Mouse (Mus musculus) ES-E14 (cell line): ENCODE measurements around the gene Prickle1. TPM values are rescaled to one million over a fixed set of nuclear protein-coding genes. Genes with fewer than 3 reads are reported as not detected.
A peak's percentile ranks its signal among the peaks of the same experiment; 100 is the strongest.

Experiments
- DNase-seq: peaks from one replicate; pipeline ENCODE4 v3.0.0-alpha.2; 2013; ENCODE audit warnings: low read depth, low spot score
- H3K27ac ChIP-seq: 2 replicates; pipeline ENCODE4 v1.5.1; 2012; ENCODE audit warnings: low read depth, mild to moderate bottlenecking, low read length, moderate library complexity, mixed read lengths; ENCODE audit not compliant: poor library complexity, insufficient read depth, severe bottlenecking
- H3K36me3 ChIP-seq: 2 replicates; pipeline ENCODE4 v1.6.1; 2012; ENCODE audit warnings: mild to moderate bottlenecking, low read length, moderate library complexity, mixed read lengths; ENCODE audit not compliant: control insufficient read depth, poor library complexity, insufficient read depth, severe bottlenecking
- H3K4me1 ChIP-seq, 2 experiments: fragments of 150-350 bp in 1 of 2; sonication (generic) in 1 of 2; 2 replicates each; pipeline ENCODE4 v1.6.1; 2012; ENCODE audit warnings: low read length in 2 of 2, mild to moderate bottlenecking in 1 of 2, mixed read lengths in 1 of 2; ENCODE audit not compliant: control insufficient read depth in 2 of 2, insufficient read depth in 2 of 2, poor library complexity in 1 of 2
- H3K4me3 ChIP-seq, 2 experiments: fragments of 150-350 bp in 1 of 2; sonication (generic) in 1 of 2; 2 replicates each; pipeline ENCODE4 v1.5.1; 2012; ENCODE audit warnings: low read length in 2 of 2, low read depth in 1 of 2, mild to moderate bottlenecking in 1 of 2, mixed read lengths in 1 of 2; ENCODE audit not compliant: insufficient read depth in 1 of 2, poor library complexity in 1 of 2, severe bottlenecking in 1 of 2
- H3K9ac ChIP-seq: 2 replicates; pipeline ENCODE4 v1.6.1; 2012; ENCODE audit warnings: low read depth, mild to moderate bottlenecking, low read length, mixed read lengths; ENCODE audit not compliant: poor library complexity, insufficient read depth, severe bottlenecking
- H3K9me3 ChIP-seq: fragments of 150-350 bp; sonication (generic); 2 replicates; pipeline ENCODE4 v1.6.1; 2012; ENCODE audit warnings: low read depth, mild to moderate bottlenecking, low read length; ENCODE audit not compliant: control insufficient read depth, insufficient read depth
- CHD2 ChIP-seq: IDR thresholded peaks from 2 replicates; pipeline ENCODE4 v1.6.1; 2014; ENCODE audit warnings: mild to moderate bottlenecking, low read depth, low read length, inconsistent platforms
- HCFC1 ChIP-seq: IDR thresholded peaks from 2 replicates; pipeline ENCODE4 v1.6.1; 2012; ENCODE audit warnings: low read length, inconsistent platforms, borderline replicate concordance; ENCODE audit not compliant: insufficient read depth
- MAFK ChIP-seq: IDR thresholded peaks from 2 replicates; pipeline ENCODE4 v1.6.1; 2014; ENCODE audit warnings: mild to moderate bottlenecking, low read depth, low read length, inconsistent platforms; ENCODE audit not compliant: insufficient read depth
- ZC3H11A ChIP-seq: IDR thresholded peaks from 2 replicates; pipeline ENCODE4 v1.6.1; 2012; ENCODE audit warnings: low read depth, mild to moderate bottlenecking, inconsistent platforms, low read length, borderline replicate concordance
- ZNF384 ChIP-seq: IDR thresholded peaks from 2 replicates; pipeline ENCODE4 v1.6.1; 2012; ENCODE audit warnings: low read depth, low read length, inconsistent platforms
- in situ Hi-C, 2 experiments: fragments of 600-800 bp; cut with MboI; formaldehyde crosslinking; loops; one replicate each; pipeline ENCODE4 v1.15.1; 2025; ENCODE audit warnings: low sequenced_read_pairs in 2 of 2, inconsistent platforms in 1 of 2; ENCODE audit not compliant: unreplicated experiment in 2 of 2
- total RNA-seq: library from RNA; depleted of rRNA; stranded (reverse); fragments of 300-350 nt; gene quantifications from 2 replicates; pipeline ENCODE4 v1.2.3, GENCODE M21; 2012

Prickle1 gene
- total RNA-seq, 1 experiment: 7.7 TPM

DNA sequence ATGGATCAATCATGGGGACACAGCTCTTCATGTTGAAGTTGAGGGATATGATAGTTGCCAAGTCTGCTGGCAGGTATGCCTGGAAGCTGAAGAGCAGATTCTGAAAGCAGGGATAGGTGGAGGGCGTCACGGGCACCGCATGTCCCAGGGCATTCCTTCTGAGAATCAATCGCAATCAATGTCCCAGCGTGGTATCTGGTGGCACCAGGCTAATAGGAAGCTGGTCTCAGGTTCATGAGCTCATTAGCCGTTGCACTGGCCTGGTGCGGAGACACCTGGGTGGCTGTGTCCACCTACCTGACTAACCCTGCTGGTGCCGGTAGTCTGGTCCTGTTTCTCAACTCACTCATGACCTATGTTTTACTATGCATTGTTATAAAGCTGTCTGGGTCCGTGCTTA, 19.3 kb downstream of the Prickle1 start:
- Histone ChIP-seq H3K27ac (no peak overlapping the region), H3K9me3 (no peaks in the 10 kb centered on the region), H3K4me3 (no peak overlapping the region), H3K36me3 (no peaks in the 10 kb centered on the region), H3K4me1 (no peaks in the 10 kb centered on the region), H3K9ac (no peak overlapping the region)
- no peak for DNase-seq
- in situ Hi-C loops: loop anchor here (25.0 kb wide), 1 partner anchor 636 kb away; no protein-coding TSS in a partner anchor
- TF ChIP-seq MAFK: no peak
- TF ChIP-seq CHD2: no peak
- no peak for TF ChIP-seq ZC3H11A
- TF ChIP-seq HCFC1: no peak
- no peak for TF ChIP-seq ZNF384

DNA sequence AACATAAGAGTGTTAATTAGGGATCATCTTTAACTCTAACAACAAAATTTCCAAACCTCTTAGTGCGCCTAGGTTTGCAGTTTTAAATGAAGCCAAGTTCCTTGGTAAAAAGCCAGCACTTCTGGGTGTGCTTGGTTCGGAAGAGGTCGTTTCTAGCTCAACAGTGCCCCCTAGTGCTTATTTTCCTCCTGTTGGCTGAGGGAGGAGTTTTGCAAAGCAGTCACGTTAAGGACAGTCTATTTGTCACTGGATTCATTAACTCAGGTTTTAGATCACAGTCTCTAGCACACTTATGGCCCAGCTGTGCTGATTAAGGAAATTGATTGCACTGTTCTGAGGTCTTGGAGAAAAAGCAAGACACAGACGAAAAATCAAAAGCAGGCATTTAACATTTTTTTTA, 19.8 kb downstream of the Prickle1 start:
- in situ Hi-C loops: loop anchor here (25.0 kb wide), 1 partner anchor 636 kb away; no protein-coding TSS in a partner anchor
- Histone ChIP-seq H3K36me3 (no peaks in the 10 kb centered on the region), H3K4me1 (no peaks in the 10 kb centered on the region), H3K27ac (no peak overlapping the region), H3K4me3 (no peak overlapping the region), H3K9me3 (no peaks in the 10 kb centered on the region), H3K9ac (no peak overlapping the region)
- no peak for TF ChIP-seq ZNF384
- TF ChIP-seq ZC3H11A: peak; percentile 54; the same call in 1 of the 2 replicates
- peak; percentile 80 for DNase-seq

DNA sequence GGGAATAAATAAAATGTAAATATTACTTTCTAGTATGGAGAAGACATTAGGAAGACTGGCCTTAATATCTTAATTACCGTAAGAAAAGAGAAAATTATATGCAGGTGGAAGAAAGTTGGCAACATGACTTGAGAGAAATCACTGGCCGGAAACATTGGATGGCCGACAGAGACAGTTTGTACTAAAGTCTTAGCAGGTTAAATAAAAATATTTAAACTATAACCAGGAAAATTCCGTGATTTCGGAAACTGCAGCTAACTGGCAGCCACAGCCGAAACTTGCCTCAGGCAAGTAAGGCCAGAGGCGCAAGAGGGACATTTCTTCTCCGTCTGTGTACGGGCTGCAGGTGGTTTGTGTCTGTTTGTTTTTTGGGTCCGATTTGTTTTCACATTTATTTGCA, 22.8 kb downstream of the Prickle1 start:
- H3K4me3 ChIP-seq: no peak overlapping the region
- no peaks in the 10 kb centered on the region for H3K9me3 ChIP-seq
- no peak for DNase-seq
- no peak overlapping the region for H3K27ac ChIP-seq
- H3K36me3 ChIP-seq: no peaks in the 10 kb centered on the region
- H3K4me1 ChIP-seq: no peaks in the 10 kb centered on the region
- no peak overlapping the region for H3K9ac ChIP-seq
- no peak for TF ChIP-seq CHD2
- TF ChIP-seq ZNF384: no peak
- TF ChIP-seq HCFC1: no peak
- TF ChIP-seq MAFK: no peak
- no peak for TF ChIP-seq ZC3H11A
- in situ Hi-C loops: no loop called here

DNA sequence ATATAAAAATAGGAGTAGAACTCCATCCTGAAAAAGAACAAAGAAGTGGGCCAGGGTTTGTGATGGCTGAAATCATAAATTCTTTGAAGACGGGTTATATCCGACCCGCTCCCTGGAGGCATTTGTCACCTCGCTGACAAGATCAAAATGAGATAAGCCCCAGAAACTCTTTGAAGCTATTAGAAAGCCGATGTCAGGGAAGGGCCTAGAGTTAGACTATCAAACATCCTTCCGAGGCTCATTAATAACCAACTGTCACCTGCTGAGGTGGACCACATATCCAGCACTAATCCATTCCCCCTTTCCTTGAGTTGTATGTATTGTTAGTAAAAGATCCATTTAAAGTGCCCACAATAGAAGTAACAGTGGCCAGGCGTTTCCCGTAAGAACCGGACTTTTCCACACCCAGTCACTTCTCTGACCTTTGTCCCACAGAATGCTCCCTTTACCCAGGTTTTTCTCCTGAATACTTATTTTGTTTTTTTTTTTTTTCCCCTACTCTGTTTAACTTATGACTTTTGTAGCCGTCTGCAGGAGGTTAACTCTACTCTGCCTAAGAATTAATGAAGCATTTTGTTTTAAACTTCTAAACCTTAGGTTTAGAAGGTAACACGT, 24.7 kb downstream of the Prickle1 start:
- TF ChIP-seq CHD2: no peak
- no peak for TF ChIP-seq ZC3H11A
- TF ChIP-seq HCFC1: no peak
- no peak for TF ChIP-seq MAFK
- TF ChIP-seq ZNF384: no peak
- H3K4me1 ChIP-seq: no peaks in the 10 kb centered on the region
- H3K9ac ChIP-seq: no peak overlapping the region
- H3K27ac ChIP-seq: no peak overlapping the region
- DNase-seq: no peak
- H3K4me3 ChIP-seq: no peak overlapping the region
- H3K9me3 ChIP-seq: no peaks in the 10 kb centered on the region
- no peaks in the 10 kb centered on the region for H3K36me3 ChIP-seq
- in situ Hi-C loops: no loop called here

DNA sequence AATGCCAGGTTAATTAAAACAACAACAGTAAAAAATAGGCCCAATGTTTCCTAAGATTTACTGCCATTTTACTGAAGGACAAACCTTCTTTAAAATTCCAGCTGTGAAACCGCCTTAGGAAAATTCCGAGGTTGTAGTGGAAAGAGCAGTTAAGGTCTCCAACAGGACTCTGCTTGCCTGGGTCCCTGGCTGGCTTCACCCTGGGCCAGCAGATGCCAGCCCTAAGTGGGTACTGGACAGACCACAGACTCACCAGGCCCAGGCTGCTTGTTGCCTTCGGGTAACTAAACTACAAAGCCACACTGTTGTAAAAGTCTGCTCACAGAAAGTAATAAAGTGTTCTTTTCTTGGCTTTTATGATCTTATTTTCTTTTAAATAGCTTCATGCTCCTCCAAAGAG, 26.8 kb downstream of the Prickle1 start:
- TF ChIP-seq MAFK (no peak), HCFC1 (no peak), ZNF384 (no peak), ZC3H11A (no peak), CHD2 (no peak)
- Histone ChIP-seq H3K36me3 (no peaks in the 10 kb centered on the region), H3K9ac (no peak overlapping the region), H3K4me3 (no peak overlapping the region), H3K4me1 (no peaks in the 10 kb centered on the region), H3K27ac (no peak overlapping the region), H3K9me3 (no peaks in the 10 kb centered on the region)
- no peak for DNase-seq
- in situ Hi-C loops: no loop called here
